Mouse (Mus musculus) MEL (cell line): ENCODE data around the gene Shisal2a. TPM values are rescaled to one million over a fixed set of nuclear protein-coding genes. Genes with fewer than 3 reads are reported as not detected.

Experiments
- DNase-seq: peaks from one replicate; pipeline ENCODE4 v3.0.0; 2011; ENCODE audit warnings: low read depth, low spot score
- H3K27ac ChIP-seq: 2 replicates; pipeline ENCODE4 v1.5.1; 2012; ENCODE audit warnings: low read depth, mild to moderate bottlenecking, control low read depth, low read length, moderate library complexity; ENCODE audit not compliant: control insufficient read depth
- H3K27me3 ChIP-seq, 2 experiments: fragments of 150-350 bp in 1 of 2; sonication (generic) in 1 of 2; 2 replicates each; pipeline ENCODE4 v1.6.1; 2012; ENCODE audit warnings: low read length in 2 of 2, mild to moderate bottlenecking in 2 of 2, improper control_type of control experiment in 1 of 2, moderate library complexity in 1 of 2; ENCODE audit not compliant: insufficient read depth in 2 of 2, control insufficient read depth in 1 of 2
- H3K36me3 ChIP-seq, 2 experiments: 2 replicates each; pipeline ENCODE4 v1.6.1; 2012 to 2014; ENCODE audit warnings: low read length in 2 of 2, improper control_type of control experiment in 1 of 2, inconsistent platforms in 1 of 2, mild to moderate bottlenecking in 1 of 2; ENCODE audit not compliant: insufficient read depth in 2 of 2, control insufficient read depth in 1 of 2
- H3K4me1 ChIP-seq, 2 experiments: fragments of 150-350 bp in 1 of 2; sonication (generic) in 1 of 2; 2 replicates each; pipeline ENCODE4 v1.6.1; 2012; ENCODE audit warnings: low read length in 2 of 2, improper control_type of control experiment in 1 of 2, mild to moderate bottlenecking in 1 of 2; ENCODE audit not compliant: insufficient read depth in 2 of 2, control insufficient read depth in 1 of 2
- H3K4me3 ChIP-seq, 2 experiments: fragments of 150-350 bp in 1 of 2; sonication (generic) in 1 of 2; 2 replicates each; pipeline ENCODE4 v1.5.1; 2012; ENCODE audit warnings: low read depth in 2 of 2, low read length in 2 of 2, mild to moderate bottlenecking in 2 of 2, moderate library complexity in 2 of 2, control low read depth in 1 of 2, improper control_type of control experiment in 1 of 2; ENCODE audit not compliant: control insufficient read depth in 1 of 2, insufficient read depth in 1 of 2
- H3K79me2 ChIP-seq: 2 replicates; pipeline ENCODE4 v1.6.1; 2012; ENCODE audit warnings: mild to moderate bottlenecking, low read length, moderate library complexity; ENCODE audit not compliant: control insufficient read depth, poor library complexity, insufficient read depth
- H3K9ac ChIP-seq: 2 replicates; pipeline ENCODE4 v1.6.1; 2012; ENCODE audit warnings: low read depth, mild to moderate bottlenecking, control low read depth, low read length, moderate library complexity; ENCODE audit not compliant: control insufficient read depth, poor library complexity, severe bottlenecking
- H3K9me3 ChIP-seq: fragments of 150-350 bp; sonication (generic); replicated peaks from 2 replicates; pipeline ENCODE4 v1.6.1; 2012; ENCODE audit warnings: mild to moderate bottlenecking, low read length, improper control_type of control experiment, moderate library complexity; ENCODE audit not compliant: insufficient read depth
- CHD1 ChIP-seq: IDR thresholded peaks from 2 replicates; pipeline ENCODE4 v1.6.1; 2012; ENCODE audit warnings: low read depth, mild to moderate bottlenecking, inconsistent platforms, low read length, improper control_type of control experiment
- CHD2 ChIP-seq: IDR thresholded peaks from 2 replicates; pipeline ENCODE4 v1.6.1; 2011; ENCODE audit warnings: low read length, improper control_type of control experiment
- CTCF ChIP-seq, 3 experiments: IDR thresholded peaks in 2 of 3; conservative IDR thresholded peaks in 1 of 3; 2 replicates each; pipeline ENCODE4 v1.5.1; 2011 to 2012; ENCODE audit warnings: low read length in 3 of 3, low read depth in 2 of 3, mild to moderate bottlenecking in 2 of 3, improper control_type of control experiment in 1 of 3, inconsistent platforms in 1 of 3, mixed read lengths in 1 of 3, moderate library complexity in 1 of 3; ENCODE audit not compliant: control insufficient read depth in 1 of 3, insufficient read depth in 1 of 3, poor library complexity in 1 of 3, severe bottlenecking in 1 of 3
- GABPA ChIP-seq: IDR thresholded peaks from 2 replicates; pipeline ENCODE4 v1.6.1; 2012; ENCODE audit warnings: low read depth, mild to moderate bottlenecking, inconsistent platforms, low read length, improper control_type of control experiment, moderate library complexity
- GATA1 ChIP-seq: IDR thresholded peaks from 2 replicates; pipeline ENCODE4 v1.6.1; 2011; ENCODE audit warnings: low read depth, low read length, improper control_type of control experiment
- HCFC1 ChIP-seq: IDR thresholded peaks from 2 replicates; pipeline ENCODE4 v1.6.1; 2012; ENCODE audit warnings: low read depth, mild to moderate bottlenecking, inconsistent platforms, low read length, improper control_type of control experiment, moderate library complexity
- JUND ChIP-seq: IDR thresholded peaks from 2 replicates; pipeline ENCODE4 v1.6.1; 2011; ENCODE audit warnings: low read depth, mild to moderate bottlenecking, improper control_type of control experiment, low read length
- KAT2A ChIP-seq: conservative IDR thresholded peaks from 2 replicates; pipeline ENCODE4 v1.6.1; 2012; ENCODE audit warnings: low read depth, low read length, improper control_type of control experiment, inconsistent platforms
- MAX ChIP-seq: IDR thresholded peaks from 2 replicates; pipeline ENCODE4 v1.6.1; 2011; ENCODE audit warnings: low read length, improper control_type of control experiment
- MEF2A ChIP-seq: IDR thresholded peaks from 2 replicates; pipeline ENCODE4 v1.6.1; 2014; ENCODE audit warnings: low read depth, mild to moderate bottlenecking, inconsistent platforms, low read length, improper control_type of control experiment; ENCODE audit not compliant: poor library complexity, insufficient replicate concordance, severe bottlenecking; ENCODE audit errors: extremely low read depth
- MXI1 ChIP-seq: IDR thresholded peaks from 2 replicates; pipeline ENCODE4 v1.6.1; 2011; ENCODE audit warnings: mild to moderate bottlenecking, low read depth, low read length, improper control_type of control experiment
- MYB ChIP-seq: IDR thresholded peaks from 2 replicates; pipeline ENCODE4 v1.6.1; 2011; ENCODE audit warnings: mild to moderate bottlenecking, low read depth, low read length, improper control_type of control experiment
- NELFE ChIP-seq: IDR thresholded peaks from 2 replicates; pipeline ENCODE4 v1.6.1; 2011; ENCODE audit warnings: low read depth, low read length, improper control_type of control experiment
- POLR2A ChIP-seq, 2 experiments: IDR thresholded peaks; 2 replicates each; pipeline ENCODE4 v1.6.1; 2011 to 2012; ENCODE audit warnings: low read length in 2 of 2, mild to moderate bottlenecking in 2 of 2, control low read depth in 1 of 2, improper control_type of control experiment in 1 of 2, low read depth in 1 of 2, moderate library complexity in 1 of 2; ENCODE audit not compliant: control insufficient read depth in 1 of 2, insufficient read depth in 1 of 2, poor library complexity in 1 of 2
- POLR2AphosphoS2 ChIP-seq: IDR thresholded peaks from 2 replicates; pipeline ENCODE4 v1.6.1; 2011; ENCODE audit warnings: low read length, improper control_type of control experiment
- SIN3A ChIP-seq: IDR thresholded peaks from 2 replicates; pipeline ENCODE4 v1.6.1; 2012; ENCODE audit warnings: low read length, improper control_type of control experiment, inconsistent platforms
- SMC3 ChIP-seq: IDR thresholded peaks from 2 replicates; pipeline ENCODE4 v1.6.1; 2011; ENCODE audit warnings: low read depth, low read length, improper control_type of control experiment
- TBP ChIP-seq: IDR thresholded peaks from 2 replicates; pipeline ENCODE4 v1.8.0; 2011; ENCODE audit warnings: low read depth, low read length, improper control_type of control experiment
- TCF12 ChIP-seq: IDR thresholded peaks from 2 replicates; pipeline ENCODE4 v1.6.1; 2014; ENCODE audit warnings: low read depth, mild to moderate bottlenecking, inconsistent platforms, low read length, improper control_type of control experiment, moderate library complexity
- USF2 ChIP-seq, 2 experiments: IDR thresholded peaks; 2 replicates each; pipeline ENCODE4 v1.6.1; 2011 to 2012; ENCODE audit warnings: improper control_type of control experiment in 2 of 2, low read length in 2 of 2, borderline replicate concordance in 1 of 2, inconsistent platforms in 1 of 2, low read depth in 1 of 2, mild to moderate bottlenecking in 1 of 2; ENCODE audit not compliant: insufficient read depth in 1 of 2
- ZMIZ1 ChIP-seq: IDR thresholded peaks from 2 replicates; pipeline ENCODE4 v1.6.1; 2012; ENCODE audit warnings: low read depth, mild to moderate bottlenecking, inconsistent platforms, low read length, improper control_type of control experiment, moderate library complexity
- ZNF384 ChIP-seq: IDR thresholded peaks from 2 replicates; pipeline ENCODE4 v1.6.1; 2012; ENCODE audit warnings: low read depth, mild to moderate bottlenecking, inconsistent platforms, low read length, improper control_type of control experiment
- polyA plus RNA-seq, 2 experiments: library from polyadenylated mRNA; stranded (reverse) in 1 of 2; unstranded in 1 of 2; fragments of >175 nt in 1 of 2; fragments of >200 nt in 1 of 2; gene quantifications; 2 replicates each; pipeline versions ENCODE4 v1.2.1 to v1.2.4; 2012; ENCODE audit warnings: low replicate concordance in 2 of 2, low read depth in 1 of 2; ENCODE audit not compliant: insufficient read length in 2 of 2, insufficient read depth in 1 of 2, missing spikeins in 1 of 2
- total RNA-seq: library from RNA; depleted of rRNA; stranded (reverse); fragments of 300-350 nt; gene quantifications from 2 replicates; pipeline ENCODE4 v1.2.3, GENCODE M21; 2012

Gene Shisal2a
- total and polyA plus RNA-seq, 3 experiments = not detected

- no peak overlapping the region for H3K9ac ChIP-seq
- H3K36me3 ChIP-seq = peaks cover 0 to 4% of the 10 kb centered on the region in 2 experiments; a peak in 3 of 4 replicates
- H3K4me3 ChIP-seq = no peak overlapping the region
- no peaks in the 10 kb centered on the region for H3K9me3 ChIP-seq
- H3K27ac ChIP-seq = no peak overlapping the region
- TF ChIP-seq SMC3 (no peak), USF2 (IDR thresholded peaks at IDR 0.05; ENCODE audit: borderline replicate concordance in 1 of 2, insufficient read depth in 1 of 2, low read depth in 1 of 2, low read length in 2 of 2) (no peak), MEF2A (no peak), MXI1 (no peak), GATA1 (no peak), POLR2AphosphoS2 (no peak), TBP (no peak), JUND (no peak), ZMIZ1 (no peak), MYB (no peak), POLR2A (IDR thresholded peaks at IDR 0.05; ENCODE audit: control insufficient read depth in 1 of 2, insufficient read depth in 1 of 2, low read depth in 1 of 2, low read length in 2 of 2, poor library complexity in 1 of 2) (no peak), CHD2 (no peak), ZNF384 (no peak), HCFC1 (no peak), SIN3A (no peak), KAT2A (no peak), MAX (no peak)
- TF ChIP-seq, all 39 proteins: peak for 0
- DNase-seq = no peak
- H3K79me2 ChIP-seq = no peaks in the 10 kb centered on the region
- H3K4me1 ChIP-seq = peaks cover 5 to 7% of the 10 kb centered on the region in 2 experiments; a peak in 3 of 4 replicates
- H3K27me3 ChIP-seq = no peaks in the 10 kb centered on the region
These were observed 47.7 kb downstream of the Shisal2a start for GRCm38 (mm10) chr4:108335413-108335812.

GRCm38 (mm10) chr4:108332041-108332440, 51.1 kb downstream of the Shisal2a start:
- H3K79me2 ChIP-seq = peaks cover 3% of the 10 kb centered on the region; the same call in 1 of the 2 replicates
- no peaks in the 10 kb centered on the region for H3K9me3 ChIP-seq
- no peak overlapping the region for H3K4me3 ChIP-seq
- no peak overlapping the region for H3K27ac ChIP-seq
- no peak overlapping the region for H3K9ac ChIP-seq
- TF ChIP-seq TCF12 (no peak), CHD1 (no peak), CTCF (IDR thresholded peaks at IDR 0.05 in 2 of 3, conservative IDR thresholded peaks at IDR 0.05 in 1 of 3; ENCODE audit: control insufficient read depth in 1 of 3, insufficient read depth in 1 of 3, low read depth in 2 of 3, low read length in 3 of 3, poor library complexity in 1 of 3, severe bottlenecking in 1 of 3) (no peak), NELFE (no peak), GABPA (no peak), MAX (no peak)
- TF ChIP-seq, all 39 proteins: peak for 0
- DNase-seq = no peak
- peaks cover 11% of the 10 kb centered on the region in 2 experiments for H3K4me1 ChIP-seq
- peaks cover 0 to 14% of the 10 kb centered on the region in 2 experiments for H3K36me3 ChIP-seq
- H3K27me3 ChIP-seq = no peaks in the 10 kb centered on the region
